Mouse (Mus musculus) embryonic facial prominence, embryonic 12.5 days (tissue): ENCODE results near the gene Six5. TPM values are rescaled to one million over a fixed set of nuclear protein-coding genes. Genes with fewer than 3 reads are reported as not detected.
"Not testable (repeated sequence)": the region's sequence is repeated elsewhere in the genome, so short reads cannot be mapped to it uniquely, and the experiment has no call there.

ENCODE experiments used
- ATAC-seq: fragments of 200-750 bp; cut with Nextera tagmentation; 2 replicates; pipeline ENCODE4 v1.8.0; 2017; ENCODE audit not compliant: insufficient number of reproducible peaks, insufficient read depth, low FRiP score, low TSS enrichment
- H3K27ac ChIP-seq: fragments of 300-500 bp; sonication (generic); 2 replicates; pipeline ENCODE4 v1.5.1; 2016; ENCODE audit warnings: mild to moderate bottlenecking
- H3K27me3 ChIP-seq: fragments of 300-500 bp; sonication (generic); 2 replicates; pipeline ENCODE4 v1.6.1; 2016; ENCODE audit warnings: mild to moderate bottlenecking, moderate library complexity
- H3K36me3 ChIP-seq: fragments of 300-500 bp; sonication (generic); 2 replicates; pipeline ENCODE4 v1.6.1; 2016; ENCODE audit warnings: mild to moderate bottlenecking
- H3K4me1 ChIP-seq: fragments of 300-500 bp; sonication (generic); 2 replicates; pipeline ENCODE4 v1.6.1; 2016
- H3K4me2 ChIP-seq: fragments of 300-500 bp; sonication (generic); replicated peaks from 2 replicates; pipeline ENCODE4 v1.6.1; 2016; ENCODE audit warnings: mild to moderate bottlenecking, moderate library complexity
- H3K4me3 ChIP-seq: fragments of 300-500 bp; sonication (generic); 2 replicates; pipeline ENCODE4 v1.5.1; 2016; ENCODE audit warnings: mild to moderate bottlenecking
- H3K9ac ChIP-seq: fragments of 300-500 bp; sonication (generic); 2 replicates; pipeline ENCODE4 v1.6.1; 2016; ENCODE audit warnings: mild to moderate bottlenecking, moderate library complexity
- H3K9me3 ChIP-seq: fragments of 300-500 bp; sonication (generic); 2 replicates; pipeline ENCODE4 v1.6.1; 2016; ENCODE audit warnings: mild to moderate bottlenecking, moderate library complexity
- WGBS: fragments of 180-500 bp; shearing (Covaris S2); methylation state at CpG from one replicate; pipeline ENCODE4 v1.1.7; 2016; 5-methylcytosine and 5-hydroxymethylcytosine counted together
- polyA plus RNA-seq: library from polyadenylated mRNA; unstranded; fragments of >200 nt; fragmentation: Nextera tagmentation; extraction: Ambion mirVana; gene quantifications from 2 replicates; pipeline ENCODE4 v1.2.1, GENCODE M21; 2016

Six5 gene
- polyA plus RNA-seq, 1 experiment from 2014 or later = 16.6 TPM

- H3K9me3 ChIP-seq = no peaks in the 10 kb centered on the region
- ATAC-seq = no peak
- WGBS = 91% methylated on average over 8 of the region's 8 CpGs
- peaks cover 36% of the 10 kb centered on the region for H3K36me3 ChIP-seq
- no peak overlapping the region for H3K4me3 ChIP-seq
- H3K4me2 ChIP-seq = no peak overlapping the region
- peaks cover 9% of the 10 kb centered on the region for H3K4me1 ChIP-seq
- no peak overlapping the region for H3K27ac ChIP-seq
- no peaks in the 10 kb centered on the region for H3K27me3 ChIP-seq
- no peak overlapping the region for H3K9ac ChIP-seq
These were observed 39.3 kb upstream of the Six5 start for GRCm38 (mm10) chr7:19055108-19055507.

GRCm38 (mm10) chr7:19057405-19057804 is 37.0 kb upstream of the Six5 start:
- Histone ChIP-seq H3K4me3 (no peak overlapping the region), H3K9me3 (no peaks in the 10 kb centered on the region), H3K36me3 (peaks cover 14% of the 10 kb centered on the region), H3K4me1 (peaks cover 9% of the 10 kb centered on the region), H3K27ac (no peak overlapping the region), H3K9ac (no peak overlapping the region), H3K4me2 (no peak overlapping the region), H3K27me3 (no peaks in the 10 kb centered on the region)
- 87% methylated on average over 10 of the region's 10 CpGs for WGBS
- no peak for ATAC-seq

GRCm38 (mm10) chr7:19065896-19066295 is 28.5 kb upstream of the Six5 start:
- Histone ChIP-seq H3K4me1 (0 out of 2 replicates have a peak, but pooled peaks cover 4% of the 10 kb centered on the region), H3K9me3 (no peaks in the 10 kb centered on the region), H3K4me3 (peak overlapping the region; percentile 15; the same call in 1 of the 2 replicates), H3K27ac (no peak overlapping the region), H3K4me2 (peak overlapping the region; percentile 24; the same call in 1 of the 2 replicates), H3K9ac (no peak overlapping the region), H3K36me3 (no peaks in the 10 kb centered on the region), H3K27me3 (peaks cover 37% of the 10 kb centered on the region)
- ATAC-seq = 0 out of 2 replicates have a peak, but pooled peaks have one; percentile 72
- 58% methylated on average over 13 of the region's 13 CpGs for WGBS

- Histone ChIP-seq H3K27ac (no peak overlapping the region), H3K9me3 (no peaks in the 10 kb centered on the region), H3K9ac (no peak overlapping the region), H3K27me3 (peaks cover 37% of the 10 kb centered on the region), H3K4me2 (no peak overlapping the region), H3K36me3 (no peaks in the 10 kb centered on the region), H3K4me1 (0 out of 2 replicates have a peak, but pooled peaks cover 4% of the 10 kb centered on the region), H3K4me3 (no peak overlapping the region)
- ATAC-seq = no peak
- 43% methylated on average over 14 of the region's 14 CpGs for WGBS
These were observed 27.3 kb upstream of the Six5 start for GRCm38 (mm10) chr7:19067063-19067462.

- H3K4me3 ChIP-seq = no peak overlapping the region
- no peak overlapping the region for H3K4me2 ChIP-seq
- H3K27ac ChIP-seq = no peak overlapping the region
- H3K9ac ChIP-seq = no peak overlapping the region
- H3K4me1 ChIP-seq = 0 out of 2 replicates have a peak, but pooled peaks cover 4% of the 10 kb centered on the region
- H3K9me3 ChIP-seq = no peaks in the 10 kb centered on the region
- H3K27me3 ChIP-seq = peaks cover 37% of the 10 kb centered on the region
- H3K36me3 ChIP-seq = no peaks in the 10 kb centered on the region
- no peak for ATAC-seq
- 64% methylated on average over 11 of the region's 14 CpGs for WGBS
These were observed 26.5 kb upstream of the Six5 start for GRCm38 (mm10) chr7:19067935-19068334.

- no peak overlapping the region for H3K27ac ChIP-seq
- no peaks in the 10 kb centered on the region for H3K9me3 ChIP-seq
- 5% methylated on average over 2 of the region's 2 CpGs for WGBS
- H3K27me3 ChIP-seq = peaks cover 37% of the 10 kb centered on the region
- no peaks in the 10 kb centered on the region for H3K36me3 ChIP-seq
- H3K4me2 ChIP-seq = no peak overlapping the region
- H3K4me3 ChIP-seq = no peak overlapping the region
- H3K9ac ChIP-seq = no peak overlapping the region
- ATAC-seq = no peak
- 0 out of 2 replicates have a peak, but pooled peaks cover 4% of the 10 kb centered on the region for H3K4me1 ChIP-seq
These were observed 25.7 kb upstream of the Six5 start for GRCm38 (mm10) chr7:19068707-19069106.

- H3K27ac ChIP-seq = no peak overlapping the region
- no peak overlapping the region for H3K9ac ChIP-seq
- 0 out of 2 replicates have a peak, but pooled peaks cover 4% of the 10 kb centered on the region for H3K4me1 ChIP-seq
- H3K27me3 ChIP-seq = peaks cover 30% of the 10 kb centered on the region
- H3K9me3 ChIP-seq = no peaks in the 10 kb centered on the region
- no peak overlapping the region for H3K4me2 ChIP-seq
- no peaks in the 10 kb centered on the region for H3K36me3 ChIP-seq
- ATAC-seq = no peak
- H3K4me3 ChIP-seq = no peak overlapping the region
- WGBS = 50% methylated on average over 3 of the region's 3 CpGs
These were observed 24.9 kb upstream of the Six5 start for GRCm38 (mm10) chr7:19069500-19069899.

- H3K27me3 ChIP-seq = peaks cover 15% of the 10 kb centered on the region
- not testable (repeated sequence) for H3K36me3 ChIP-seq, H3K9ac ChIP-seq, H3K4me3 ChIP-seq, ATAC-seq, H3K9me3 ChIP-seq, H3K4me1 ChIP-seq, H3K27ac ChIP-seq, H3K4me2 ChIP-seq
- WGBS = 57% methylated on average over 3 of the region's 3 CpGs
These were observed 23.4 kb upstream of the Six5 start for GRCm38 (mm10) chr7:19071024-19071423.

GRCm38 (mm10) chr7:19073504-19073903 is 20.9 kb upstream of the Six5 start:
- Histone ChIP-seq H3K9ac (no peak overlapping the region), H3K9me3 (no peaks in the 10 kb centered on the region), H3K4me2 (no peak overlapping the region), H3K27me3 (no peaks in the 10 kb centered on the region), H3K27ac (no peak overlapping the region), H3K4me3 (no peak overlapping the region), H3K4me1 (peaks cover 18% of the 10 kb centered on the region), H3K36me3 (peaks cover 7% of the 10 kb centered on the region)
- no peak for ATAC-seq
- WGBS = 78% methylated on average over 9 of the region's 9 CpGs

- Histone ChIP-seq H3K27ac (no peak overlapping the region), H3K4me3 (no peak overlapping the region), H3K9me3 (no peaks in the 10 kb centered on the region), H3K4me1 (peaks cover 18% of the 10 kb centered on the region), H3K9ac (no peak overlapping the region), H3K36me3 (peaks cover 17% of the 10 kb centered on the region), H3K27me3 (no peaks in the 10 kb centered on the region), H3K4me2 (no peak overlapping the region)
- WGBS = 96% methylated on average over 6 of the region's 6 CpGs
- ATAC-seq = no peak
These were observed 19.9 kb upstream of the Six5 start for GRCm38 (mm10) chr7:19074494-19074893.

- H3K36me3 ChIP-seq = peaks cover 24% of the 10 kb centered on the region
- peak overlapping the region; percentile 50 for H3K4me2 ChIP-seq
- no peak overlapping the region for H3K27ac ChIP-seq
- 62% methylated on average over 5 of the region's 5 CpGs for WGBS
- peak overlapping the region; percentile 99 for H3K4me3 ChIP-seq
- peaks cover 18% of the 10 kb centered on the region for H3K4me1 ChIP-seq
- no peak overlapping the region for H3K9ac ChIP-seq
- no peaks in the 10 kb centered on the region for H3K9me3 ChIP-seq
- no peak; the same call in 1 of the 2 replicates for ATAC-seq
- no peaks in the 10 kb centered on the region for H3K27me3 ChIP-seq
These were observed 19.2 kb upstream of the Six5 start for GRCm38 (mm10) chr7:19075231-19075630.

GRCm38 (mm10) chr7:19075723-19076585 is 18.4 kb upstream of the Six5 start, which contains the start of gene Dmwd:
Dmwd (plus strand) TSS chr7:19076227.
- Histone ChIP-seq H3K4me3 (peak within 1 kb of the TSS; percentile 99), H3K4me2 (peak within 1 kb of the TSS; percentile 79), H3K27me3 (no peaks in the 10 kb centered on the region), H3K9me3 (no peaks in the 10 kb centered on the region), H3K27ac (peak within 1 kb of the TSS; percentile 80), H3K9ac (peak within 1 kb of the TSS; percentile 100), H3K36me3 (peaks cover 31% of the 10 kb centered on the region), H3K4me1 (peaks cover 18% of the 10 kb centered on the region)
- WGBS = 1% methylated on average over 65 of the region's 91 CpGs
- ATAC-seq = peak; percentile 98
